Mouse (Mus musculus) forebrain, embryonic 14.5 days (tissue): ENCODE results near the gene Ephb1. TPM values are rescaled to one million over a fixed set of nuclear protein-coding genes. Genes with fewer than 3 reads are reported as not detected.
A peak's percentile ranks its signal among the peaks of the same experiment; 100 is the strongest.

Experiments
- ATAC-seq: fragments of 200-750 bp; cut with Nextera tagmentation; 2 replicates; pipeline ENCODE4 v1.8.0; 2017; ENCODE audit warnings: mild to moderate bottlenecking, moderate library complexity
- DNase-seq: peaks from one replicate; pipeline ENCODE4 v3.0.0-alpha.2; 2015; ENCODE audit warnings: low spot score
- H3K27ac ChIP-seq: fragments of 300-500 bp; sonication (generic); 2 replicates; pipeline ENCODE4 v1.5.1; 2014; ENCODE audit warnings: low read depth, mild to moderate bottlenecking, control low read depth, low read length, moderate library complexity
- H3K27me3 ChIP-seq: fragments of 300-500 bp; sonication (generic); replicated peaks from 2 replicates; pipeline ENCODE4 v1.6.1; 2014; ENCODE audit warnings: low read length, control low read depth, mixed read lengths; ENCODE audit not compliant: control insufficient read depth, insufficient read depth
- H3K36me3 ChIP-seq: fragments of 300-500 bp; sonication (generic); 2 replicates; pipeline ENCODE4 v1.6.1; 2014; ENCODE audit warnings: low read length, control low read depth; ENCODE audit not compliant: control insufficient read depth, insufficient read depth
- H3K4me1 ChIP-seq: fragments of 300-500 bp; sonication (generic); 2 replicates; pipeline ENCODE4 v1.6.1; 2014; ENCODE audit warnings: antibody characterized with exemption, low read length, control low read depth; ENCODE audit not compliant: control insufficient read depth, insufficient read depth
- H3K4me2 ChIP-seq: fragments of 300-500 bp; sonication (generic); 2 replicates; pipeline ENCODE4 v1.6.1; 2014; ENCODE audit warnings: mild to moderate bottlenecking, control low read depth, low read length
- H3K4me3 ChIP-seq: fragments of 300-500 bp; sonication (generic); 2 replicates; pipeline ENCODE4 v1.5.1; 2014; ENCODE audit warnings: low read depth, low read length, control low read depth
- H3K9ac ChIP-seq: fragments of 300-500 bp; sonication (generic); 2 replicates; pipeline ENCODE4 v1.6.1; 2014; ENCODE audit warnings: mild to moderate bottlenecking, low read length, control low read depth, moderate library complexity
- H3K9me3 ChIP-seq: fragments of 300-500 bp; sonication (generic); replicated peaks from 2 replicates; pipeline ENCODE4 v1.6.1; 2016; ENCODE audit warnings: low read length, control low read depth, mixed read lengths; ENCODE audit not compliant: control insufficient read depth
- WGBS: fragments of 180-500 bp; shearing (Covaris S2); extraction: QIAGEN DNeasy Blood & Tissue Kit; methylation state at CpG from one replicate; pipeline ENCODE4 v1.1.7; 2014; 5-methylcytosine and 5-hydroxymethylcytosine counted together
- polyA plus RNA-seq: library from polyadenylated mRNA; unstranded; fragments of >200 nt; fragmentation: Nextera tagmentation; extraction: Ambion mirVana; gene quantifications from 2 replicates; pipeline ENCODE4 v1.2.1, GENCODE M21; 2014

Ephb1 gene
- polyA plus RNA-seq, 1 experiment from 2014 or later = 27.8 TPM

DNA sequence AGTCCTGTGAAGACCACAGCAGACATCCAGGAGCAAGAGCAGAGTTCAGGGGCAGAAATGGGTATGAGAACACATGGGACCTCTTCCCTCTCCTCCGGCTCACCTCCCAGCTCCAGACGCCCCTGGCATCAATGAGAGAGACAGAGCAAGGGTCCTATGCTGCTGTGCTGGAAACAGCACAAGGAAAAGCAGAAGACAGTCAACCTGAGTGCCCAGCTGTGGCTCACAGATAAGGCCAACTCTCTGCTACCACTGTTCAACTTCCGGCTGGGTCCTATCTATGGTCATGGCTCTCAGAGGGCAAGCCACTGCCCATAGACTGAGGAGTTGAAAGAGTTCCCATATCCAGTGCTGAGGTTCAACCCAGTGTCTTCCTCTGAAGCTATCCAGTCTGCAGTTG, 7.7 kb downstream of the Ephb1 start:
- Histone ChIP-seq H3K9ac (no peak overlapping the region), H3K36me3 (no peaks in the 10 kb centered on the region), H3K27me3 (peaks cover 3% of the 10 kb centered on the region; the same call in 1 of the 2 replicates), H3K27ac (no peak overlapping the region), H3K9me3 (no peaks in the 10 kb centered on the region), H3K4me1 (peaks cover 15% of the 10 kb centered on the region), H3K4me3 (no peak overlapping the region), H3K4me2 (no peak overlapping the region)
- DNase-seq = no peak
- WGBS = 91% methylated on average over 3 of the region's 3 CpGs
- ATAC-seq = no peak

DNA sequence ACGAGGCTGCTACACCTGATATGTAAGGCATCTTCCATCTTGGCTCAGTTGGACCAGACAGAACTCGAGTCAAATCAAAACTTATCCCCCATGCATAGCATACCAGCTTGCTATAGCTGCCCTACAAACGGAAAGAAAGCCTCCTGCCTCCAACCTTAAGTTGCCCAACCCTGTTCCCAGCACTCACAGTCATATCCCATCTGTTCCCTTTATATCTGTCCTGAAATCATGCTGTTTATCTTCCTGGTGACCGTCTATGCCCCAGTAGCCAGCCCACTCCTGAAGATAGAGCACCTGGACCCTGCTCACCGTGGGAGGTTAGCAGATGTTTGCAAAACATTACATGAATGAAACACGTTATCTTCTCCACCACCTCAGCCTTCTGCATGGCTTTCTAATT, 9.0 kb downstream of the Ephb1 start:
- no peak for DNase-seq
- H3K4me2 ChIP-seq = no peak overlapping the region

DNA sequence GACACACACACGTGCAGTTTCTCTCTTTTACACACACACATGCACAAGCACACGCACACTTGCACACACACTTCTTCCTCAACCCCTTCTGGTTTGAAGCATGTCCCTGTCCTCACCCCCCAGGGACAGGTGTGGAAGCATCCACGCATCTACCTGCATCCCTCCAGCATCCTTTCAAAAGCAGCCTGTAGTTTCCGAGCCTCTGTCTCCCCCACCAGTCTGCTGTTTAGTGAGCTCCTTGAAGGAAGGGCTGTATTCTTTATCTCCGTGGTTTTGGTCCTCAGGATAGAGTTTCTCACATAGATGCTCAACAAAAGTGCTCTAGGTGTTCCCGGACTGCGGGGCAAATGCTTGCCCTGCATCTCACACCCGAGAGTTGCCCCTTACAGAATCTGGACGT, 9.4 kb downstream of the Ephb1 start:
- Histone ChIP-seq H3K4me2 (no peak overlapping the region), H3K27me3 (no peaks in the 10 kb centered on the region; the same call in 1 of the 2 replicates), H3K27ac (no peak overlapping the region), H3K36me3 (no peaks in the 10 kb centered on the region), H3K9me3 (no peaks in the 10 kb centered on the region), H3K9ac (no peak overlapping the region), H3K4me3 (no peak overlapping the region), H3K4me1 (peaks cover 13% of the 10 kb centered on the region)
- DNase-seq = no peak
- no peak for ATAC-seq
- 82% methylated on average over 9 of the region's 9 CpGs for WGBS

More for the DNA sequence above, 9.0 kb downstream of the Ephb1 start:
- no peak overlapping the region for H3K9ac ChIP-seq
- 71% methylated on average over 6 of the region's 6 CpGs for WGBS
- H3K4me3 ChIP-seq = no peak overlapping the region
- H3K9me3 ChIP-seq = no peaks in the 10 kb centered on the region
- no peaks in the 10 kb centered on the region; the same call in 1 of the 2 replicates for H3K27me3 ChIP-seq
- no peak overlapping the region for H3K27ac ChIP-seq
- H3K4me1 ChIP-seq = peaks cover 13% of the 10 kb centered on the region
- no peaks in the 10 kb centered on the region for H3K36me3 ChIP-seq
- no peak for ATAC-seq

DNA sequence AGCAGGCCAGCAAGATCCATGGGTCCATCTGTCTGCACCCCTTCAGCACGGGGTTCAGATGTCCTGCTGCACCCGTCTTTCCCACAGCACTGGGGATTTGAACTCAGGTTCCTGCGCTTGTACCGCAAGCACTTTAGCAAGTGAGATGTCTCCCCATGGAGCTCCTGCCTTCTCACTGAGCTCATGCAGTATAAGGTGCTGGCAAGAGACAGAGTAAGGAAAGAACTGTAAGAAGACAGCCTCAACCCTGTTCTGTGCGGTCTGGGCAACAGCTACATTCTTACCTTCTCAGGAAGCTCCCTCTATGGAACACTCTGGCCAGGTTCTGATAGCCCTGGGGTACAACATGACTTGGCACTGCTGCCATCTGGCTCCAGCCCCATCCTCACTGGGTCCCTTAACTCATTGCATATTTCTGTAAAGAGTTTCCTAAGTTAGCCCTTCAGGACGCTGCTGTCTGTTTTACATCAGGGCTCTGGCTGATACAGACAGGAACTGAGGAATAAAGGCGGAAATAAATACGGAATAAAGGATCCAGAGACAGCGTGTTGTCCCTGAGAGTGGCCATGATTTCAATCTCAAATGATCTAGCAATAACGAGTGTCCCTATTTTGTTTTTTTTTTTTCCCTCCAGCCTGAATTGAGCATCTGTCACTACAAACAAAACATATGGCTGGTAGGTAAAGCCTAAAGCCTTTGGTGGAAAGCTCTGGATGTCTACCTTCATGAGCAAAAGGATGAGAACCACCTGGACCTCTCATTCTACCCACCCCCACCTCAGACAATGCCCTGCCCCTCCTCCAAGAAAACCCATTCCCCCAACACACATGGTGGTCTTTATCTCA, 10.2 kb downstream of the Ephb1 start:
- H3K27ac ChIP-seq = no peak overlapping the region
- no peak overlapping the region for H3K4me3 ChIP-seq
- H3K9ac ChIP-seq = no peak overlapping the region
- no peaks in the 10 kb centered on the region for H3K9me3 ChIP-seq
- peaks cover 13% of the 10 kb centered on the region for H3K4me1 ChIP-seq
- 71% methylated on average over 10 of the region's 10 CpGs for WGBS
- H3K27me3 ChIP-seq = no peaks in the 10 kb centered on the region; the same call in 1 of the 2 replicates
- DNase-seq = no peak
- ATAC-seq = no peak
- H3K4me2 ChIP-seq = no peak overlapping the region
- H3K36me3 ChIP-seq = no peaks in the 10 kb centered on the region

DNA sequence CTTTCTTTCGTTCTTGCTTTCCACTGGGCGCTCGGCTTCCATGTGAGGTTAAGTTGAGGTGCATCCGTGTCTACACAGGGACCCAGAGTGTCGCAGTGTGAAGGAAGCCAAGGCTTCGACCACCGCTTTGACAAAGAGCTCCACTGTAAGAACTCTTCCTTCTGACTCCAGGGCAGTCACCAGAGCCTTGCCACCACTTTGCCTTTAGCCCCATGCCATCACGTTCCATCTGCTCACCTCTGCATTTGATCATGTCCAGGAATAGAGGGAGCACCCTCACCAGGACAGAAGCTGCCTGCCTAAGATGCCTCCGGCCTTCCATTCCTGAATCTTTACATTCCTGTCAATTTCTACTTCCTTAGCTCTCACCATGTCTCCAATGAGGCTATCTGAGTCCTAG, 11.4 kb downstream of the Ephb1 start:
- 96% methylated on average over 9 of the region's 9 CpGs for WGBS
- Histone ChIP-seq H3K27ac (no peak overlapping the region), H3K9me3 (no peaks in the 10 kb centered on the region), H3K4me3 (no peak overlapping the region), H3K36me3 (no peaks in the 10 kb centered on the region), H3K4me2 (no peak overlapping the region), H3K27me3 (no peaks in the 10 kb centered on the region), H3K9ac (no peak overlapping the region), H3K4me1 (peaks cover 13% of the 10 kb centered on the region)
- DNase-seq (no peak), ATAC-seq (no peak)

DNA sequence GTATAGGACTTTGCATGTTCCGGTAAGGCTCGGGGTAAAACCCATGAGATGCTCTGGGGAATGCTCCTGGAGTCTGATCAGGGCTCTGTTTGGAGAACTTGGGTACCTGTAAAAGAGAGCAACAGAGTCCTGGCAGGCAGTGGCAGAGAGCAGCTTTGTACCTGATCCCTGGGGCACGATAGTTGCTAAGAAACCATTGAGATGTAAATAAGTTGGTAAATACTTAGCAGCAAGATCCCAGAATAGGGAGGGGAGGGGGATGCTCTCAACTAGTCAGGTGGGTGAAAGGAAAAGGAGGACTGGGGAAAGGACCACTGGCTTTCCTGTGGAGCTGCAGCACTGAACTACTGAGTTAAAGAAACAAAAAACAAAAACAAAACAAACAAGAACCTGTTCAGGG, 12.5 kb downstream of the Ephb1 start:
- WGBS = 30% methylated on average over 3 of the region's 3 CpGs

DNA sequence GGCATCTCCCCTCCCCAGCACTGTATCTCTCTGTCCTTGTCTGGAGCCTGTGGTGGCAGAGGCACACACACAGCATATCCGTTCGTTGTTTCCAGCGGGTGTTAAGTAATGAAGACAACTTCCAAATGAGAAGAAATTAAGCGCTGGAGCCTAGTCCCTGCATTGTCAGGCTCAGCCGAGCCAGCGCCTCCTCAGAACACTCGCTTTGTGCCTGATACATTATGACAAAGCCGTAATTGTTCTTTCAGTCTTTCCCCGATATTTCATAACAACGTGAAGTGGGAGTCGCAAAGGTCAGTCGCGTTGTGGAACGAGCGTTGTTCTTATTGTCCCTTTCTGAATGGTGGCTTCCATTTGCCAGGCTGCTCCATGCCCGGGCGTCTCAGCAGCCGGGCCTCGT, 13.7 kb downstream of the Ephb1 start:
- Histone ChIP-seq H3K9ac (no peak overlapping the region), H3K4me1 (peaks cover 13% of the 10 kb centered on the region), H3K4me2 (no peak overlapping the region), H3K4me3 (no peak overlapping the region), H3K27ac (no peak overlapping the region), H3K36me3 (no peaks in the 10 kb centered on the region), H3K27me3 (no peaks in the 10 kb centered on the region), H3K9me3 (no peaks in the 10 kb centered on the region)
- 41% methylated on average over 19 of the region's 19 CpGs for WGBS
- DNase-seq (peak; percentile 39), ATAC-seq (no peak)

More for the DNA sequence above, 12.5 kb downstream of the Ephb1 start:
- no peaks in the 10 kb centered on the region for H3K27me3 ChIP-seq
- H3K4me2 ChIP-seq = no peak overlapping the region
- peaks cover 13% of the 10 kb centered on the region for H3K4me1 ChIP-seq
- H3K36me3 ChIP-seq = no peaks in the 10 kb centered on the region
- no peak overlapping the region for H3K4me3 ChIP-seq
- H3K9ac ChIP-seq = no peak overlapping the region
- H3K9me3 ChIP-seq = no peaks in the 10 kb centered on the region
- H3K27ac ChIP-seq = no peak overlapping the region
- DNase-seq (no peak), ATAC-seq (no peak)

DNA sequence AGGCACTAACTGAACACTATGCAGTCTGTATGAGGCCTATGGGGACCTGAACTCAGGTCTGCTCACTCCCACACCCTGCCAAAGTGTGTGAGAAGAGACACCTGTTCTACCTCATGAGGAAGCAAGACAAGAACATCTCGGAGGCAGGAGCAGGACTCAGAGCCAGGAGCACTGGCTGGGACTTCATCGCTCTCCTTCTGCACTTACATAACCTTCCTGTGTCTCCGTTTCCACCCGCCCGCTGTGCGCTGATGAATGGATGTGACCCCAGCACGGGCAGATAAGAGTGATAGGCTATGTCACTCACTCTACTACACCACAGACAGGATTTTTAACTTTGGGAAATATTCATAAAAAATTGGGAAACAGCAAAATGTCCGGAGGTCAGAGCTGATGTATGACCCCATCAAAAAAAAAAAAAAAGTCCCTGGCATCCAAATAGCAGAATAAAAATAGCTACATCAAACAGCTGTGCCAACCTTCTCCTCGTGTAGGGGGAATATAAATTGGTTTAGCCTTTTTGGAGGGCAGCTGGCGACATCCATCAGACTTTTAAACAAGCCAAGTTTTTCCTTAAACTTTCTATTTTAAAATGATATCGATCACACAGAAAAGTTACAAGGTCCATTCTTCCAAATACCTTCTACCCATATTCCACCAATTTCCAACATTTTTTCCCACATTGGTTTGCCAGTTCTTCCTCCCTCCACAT, 18.8 kb downstream of the Ephb1 start:
- no peaks in the 10 kb centered on the region for H3K4me1 ChIP-seq
- H3K27me3 ChIP-seq = no peaks in the 10 kb centered on the region
- ATAC-seq (no peak), DNase-seq (no peak)
- H3K36me3 ChIP-seq = no peaks in the 10 kb centered on the region
- H3K27ac ChIP-seq = no peak overlapping the region
- 88% methylated on average over 11 of the region's 11 CpGs for WGBS
- H3K9ac ChIP-seq = no peak overlapping the region
- no peak overlapping the region for H3K4me3 ChIP-seq
- H3K4me2 ChIP-seq = no peak overlapping the region
- H3K9me3 ChIP-seq = no peaks in the 10 kb centered on the region
